Mouse (Mus musculus) lung, postnatal 0 days (tissue): ENCODE results near the gene Upp2.

Experiments
- CTCF ChIP-seq: IDR thresholded peaks from 2 replicates; pipeline ENCODE4 v1.5.1; 2016; ENCODE audit warnings: antibody characterized with exemption, mild to moderate bottlenecking
- EP300 ChIP-seq: IDR thresholded peaks from 2 replicates; pipeline ENCODE4 v1.6.1; 2016; ENCODE audit warnings: antibody characterized with exemption, mild to moderate bottlenecking, control low read depth

GRCm38 (mm10) chr2:58615766-58616165 is 48.7 kb downstream of the Upp2 start:
- TF ChIP-seq EP300 (no peak), CTCF (no peak)
